Mouse (Mus musculus) kidney, adult 2 months (tissue): ENCODE measurements at regions not wholly inside any gene's neighbourhood (a gene's known extent, or its start where the extent isn't known, plus 50 kb on each side); places are given as distances from the start of the nearest gene placed in this dataset.

Experiments used
- DNase-seq: peaks from one replicate; pipeline ENCODE4 v3.0.0; 2021
- H3K27ac ChIP-seq: fragments of 200-500 bp; 2 replicates; pipeline ENCODE4 v1.5.1; 2012; ENCODE audit warnings: low read depth, low read length, control low read depth, inconsistent platforms; ENCODE audit not compliant: insufficient read depth
- H3K27me3 ChIP-seq: fragments of 200-500 bp; replicated peaks from 2 replicates; pipeline ENCODE4 v1.6.1; 2012; ENCODE audit warnings: mild to moderate bottlenecking, moderate library complexity, low read length, inconsistent platforms; ENCODE audit not compliant: control insufficient read depth, insufficient read depth
- H3K36me3 ChIP-seq: fragments of 200-500 bp; 2 replicates; pipeline ENCODE4 v1.6.1; 2012; ENCODE audit warnings: mild to moderate bottlenecking, moderate library complexity, low read length, inconsistent platforms; ENCODE audit not compliant: control insufficient read depth, insufficient read depth
- H3K4me1 ChIP-seq: fragments of 200-500 bp; 2 replicates; pipeline ENCODE4 v1.6.1; 2011; ENCODE audit warnings: low read length; ENCODE audit not compliant: control insufficient read depth, insufficient read depth
- H3K4me3 ChIP-seq: fragments of 200-500 bp; 2 replicates; pipeline ENCODE4 v1.5.1; 2011; ENCODE audit warnings: mild to moderate bottlenecking, low read depth, low read length, control low read depth; ENCODE audit not compliant: insufficient read depth
- CTCF ChIP-seq: fragments of 200-500 bp; conservative IDR thresholded peaks from 2 replicates; pipeline ENCODE4 v1.5.1; 2011; ENCODE audit warnings: low read depth, mild to moderate bottlenecking, control low read depth, low read length, moderate library complexity, mixed read lengths; ENCODE audit not compliant: insufficient read depth, insufficient read length
- POLR2A ChIP-seq: fragments of 200-500 bp; IDR thresholded peaks from one replicate; pipeline ENCODE4 v1.6.1; 2011; ENCODE audit warnings: low read depth, low read length, control low read depth
- WGBS: fragments of 180-500 bp; shearing (Covaris S2); methylation state at CpG from one replicate; pipeline ENCODE4 v1.1.7; 2018; 5-methylcytosine and 5-hydroxymethylcytosine counted together

- Histone ChIP-seq H3K27ac (no peak overlapping the region), H3K27me3 (no peaks in the 10 kb centered on the region), H3K4me1 (no peaks in the 10 kb centered on the region), H3K4me3 (no peak overlapping the region), H3K36me3 (no peaks in the 10 kb centered on the region)
- WGBS = 26% methylated on average over 1 of the region's 1 CpGs
- no peak for TF ChIP-seq CTCF
- no peak for TF ChIP-seq POLR2A
- no peak for DNase-seq
These were observed 1532.8 kb upstream of the Cntnap5a start for GRCm38 (mm10) chr1:114151741-114152140.

DNA sequence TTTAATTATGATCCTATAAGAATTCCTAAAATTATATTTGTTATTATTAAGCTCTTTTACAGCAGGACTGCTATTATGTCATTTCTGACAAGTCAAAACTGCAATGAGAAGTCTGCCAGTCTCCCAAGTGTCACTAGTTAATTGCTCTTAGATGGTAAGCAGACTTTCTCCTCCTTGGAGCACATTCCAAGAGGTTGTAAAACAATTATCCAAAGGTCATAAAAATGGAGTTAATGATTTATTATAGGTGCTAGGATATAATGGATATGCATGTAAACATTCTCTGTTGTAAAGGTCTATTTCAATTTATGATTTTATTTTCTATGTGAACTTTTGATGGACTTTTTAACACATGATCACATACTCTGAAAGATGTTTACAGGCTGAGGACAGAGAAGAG, 1531.7 kb upstream of the Cntnap5a start:
- DNase-seq = peak; percentile 23
- no peak for TF ChIP-seq CTCF
- TF ChIP-seq POLR2A = no peak
- Histone ChIP-seq H3K27me3 (no peaks in the 10 kb centered on the region), H3K36me3 (no peaks in the 10 kb centered on the region), H3K4me1 (no peaks in the 10 kb centered on the region), H3K4me3 (no peak overlapping the region), H3K27ac (no peak overlapping the region)
